Mouse (Mus musculus) embryonic facial prominence, embryonic 14.5 days (tissue): ENCODE results near the gene Alkbh4. TPM values are rescaled to one million over a fixed set of nuclear protein-coding genes. Genes with fewer than 3 reads are reported as not detected.

ENCODE experiments used
- ATAC-seq: fragments of 200-750 bp; cut with Nextera tagmentation; 2 replicates; pipeline ENCODE4 v1.8.0; 2017; ENCODE audit warnings: low read depth, moderate number of reproducible peaks, moderate TSS enrichment
- DNase-seq: peaks from one replicate; pipeline ENCODE4 v3.0.0-alpha.2; 2015; ENCODE audit warnings: low spot score
- H3K27ac ChIP-seq: fragments of 300-500 bp; sonication (generic); replicated peaks from 2 replicates; pipeline ENCODE4 v1.5.1; 2014; ENCODE audit warnings: low read depth, mild to moderate bottlenecking, low read length, moderate library complexity
- H3K27me3 ChIP-seq: fragments of 300-500 bp; sonication (generic); replicated peaks from 2 replicates; pipeline ENCODE4 v1.6.1; 2014; ENCODE audit warnings: low read length; ENCODE audit not compliant: control insufficient read depth, insufficient read depth
- H3K36me3 ChIP-seq: fragments of 300-500 bp; sonication (generic); 2 replicates; pipeline ENCODE4 v1.6.1; 2014; ENCODE audit warnings: low read length, mixed read lengths; ENCODE audit not compliant: control insufficient read depth, insufficient read depth
- H3K4me1 ChIP-seq: fragments of 300-500 bp; sonication (generic); 2 replicates; pipeline ENCODE4 v1.6.1; 2014; ENCODE audit warnings: antibody characterized with exemption, low read length; ENCODE audit not compliant: control insufficient read depth, insufficient read depth
- H3K4me2 ChIP-seq: fragments of 300-500 bp; sonication (generic); 2 replicates; pipeline ENCODE4 v1.6.1; 2014; ENCODE audit warnings: low read depth, mild to moderate bottlenecking, low read length, moderate library complexity, mixed read lengths
- H3K4me3 ChIP-seq: fragments of 300-500 bp; sonication (generic); 2 replicates; pipeline ENCODE4 v1.5.1; 2014; ENCODE audit warnings: low read depth, mild to moderate bottlenecking, low read length
- H3K9ac ChIP-seq: fragments of 300-500 bp; sonication (generic); 2 replicates; pipeline ENCODE4 v1.6.1; 2014; ENCODE audit warnings: low read depth, mild to moderate bottlenecking, low read length, moderate library complexity, mixed read lengths
- H3K9me3 ChIP-seq: fragments of 300-500 bp; sonication (generic); 2 replicates; pipeline ENCODE4 v1.6.1; 2016; ENCODE audit warnings: low read length; ENCODE audit not compliant: control insufficient read depth
- WGBS: fragments of 180-500 bp; shearing (Covaris S2); extraction: QIAGEN DNeasy Blood & Tissue Kit; methylation state at CpG from one replicate; pipeline ENCODE4 v1.1.7; 2014; 5-methylcytosine and 5-hydroxymethylcytosine counted together
- polyA plus RNA-seq: library from polyadenylated mRNA; unstranded; fragments of >200 nt; fragmentation: Nextera tagmentation; extraction: Ambion mirVana; gene quantifications from 2 replicates; pipeline ENCODE4 v1.2.1, GENCODE M21; 2014

Gene Alkbh4
- polyA plus RNA-seq, 1 experiment from 2014 or later = 11.7 TPM

GRCm38 (mm10) chr5:136169626-136170511 lies 33.9 kb downstream of the Alkbh4 start:
- Histone ChIP-seq H3K4me3 (peak overlapping the region; percentile 59), H3K9me3 (0 out of 2 replicates have a peak, but pooled peaks cover 6% of the 10 kb centered on the region), H3K4me2 (peak overlapping the region; percentile 98), H3K27me3 (no peaks in the 10 kb centered on the region), H3K9ac (peak overlapping the region; percentile 73), H3K27ac (peak overlapping the region; percentile 42; the same call in 1 of the 2 replicates), H3K36me3 (peaks cover 12% of the 10 kb centered on the region; the same call in 1 of the 2 replicates), H3K4me1 (peaks cover 7% of the 10 kb centered on the region)
- ATAC-seq (peak; percentile 22), DNase-seq (peak; percentile 29)
- 13% methylated on average over 15 of the region's 15 CpGs for WGBS

- Histone ChIP-seq H3K4me3 (peak within 1 kb of the TSS; percentile 59), H3K9me3 (0 out of 2 replicates have a peak, but pooled peaks cover 6% of the 10 kb centered on the region), H3K27me3 (no peaks in the 10 kb centered on the region), H3K4me2 (peak within 1 kb of the TSS; percentile 98), H3K36me3 (peaks cover 7% of the 10 kb centered on the region; the same call in 1 of the 2 replicates), H3K27ac (peak within 1 kb of the TSS; percentile 42), H3K9ac (peak within 1 kb of the TSS; percentile 73), H3K4me1 (peaks cover 7% of the 10 kb centered on the region)
- ATAC-seq (peak; percentile 84), DNase-seq (peak; percentile 87)
- WGBS = 10% methylated on average over 22 of the region's 49 CpGs
These were observed 34.8 kb downstream of the Alkbh4 start, which contains the start of gene Orai2 for GRCm38 (mm10) chr5:136170512-136171362. Gene Orai2 (minus strand): TSS chr5:136170713.

GRCm38 (mm10) chr5:136171363-136172341 lies 35.7 kb downstream of the Alkbh4 start:
- H3K4me3 ChIP-seq = peak overlapping the region; percentile 59
- 0 out of 2 replicates have a peak, but pooled peaks cover 6% of the 10 kb centered on the region for H3K9me3 ChIP-seq
- peak overlapping the region; percentile 98 for H3K4me2 ChIP-seq
- H3K27ac ChIP-seq = peak overlapping the region; percentile 42
- no peaks in the 10 kb centered on the region for H3K27me3 ChIP-seq
- ATAC-seq (no peak), DNase-seq (peak; percentile 64)
- peaks cover 7% of the 10 kb centered on the region for H3K4me1 ChIP-seq
- 28% methylated on average over 17 of the region's 17 CpGs for WGBS
- peaks cover 6% of the 10 kb centered on the region; the same call in 1 of the 2 replicates for H3K36me3 ChIP-seq
- no peak overlapping the region; the same call in 1 of the 2 replicates for H3K9ac ChIP-seq

GRCm38 (mm10) chr5:136172939-136173338 lies 37.0 kb downstream of the Alkbh4 start:
- Histone ChIP-seq H3K27me3 (no peaks in the 10 kb centered on the region), H3K9me3 (0 out of 2 replicates have a peak, but pooled peaks cover 4% of the 10 kb centered on the region), H3K27ac (no peak overlapping the region), H3K4me1 (peaks cover 7% of the 10 kb centered on the region), H3K36me3 (peaks cover 15% of the 10 kb centered on the region; the same call in 1 of the 2 replicates), H3K4me2 (no peak overlapping the region), H3K9ac (no peak overlapping the region), H3K4me3 (no peak overlapping the region)
- DNase-seq = no peak
- WGBS = 75% methylated on average over 9 of the region's 9 CpGs
- no peak for ATAC-seq

GRCm38 (mm10) chr5:136173606-136174463 lies 37.9 kb downstream of the Alkbh4 start:
- Histone ChIP-seq H3K4me1 (peaks cover 7% of the 10 kb centered on the region), H3K36me3 (peaks cover 19% of the 10 kb centered on the region; the same call in 1 of the 2 replicates), H3K4me3 (no peak overlapping the region), H3K9me3 (no peaks in the 10 kb centered on the region), H3K27me3 (no peaks in the 10 kb centered on the region), H3K4me2 (no peak overlapping the region), H3K9ac (no peak overlapping the region), H3K27ac (peak overlapping the region; percentile 13; the same call in 1 of the 2 replicates)
- WGBS = 47% methylated on average over 9 of the region's 9 CpGs
- DNase-seq (peak; percentile 82), ATAC-seq (no peak)

GRCm38 (mm10) chr5:136179594-136179993 lies 43.6 kb downstream of the Alkbh4 start:
- Histone ChIP-seq H3K9me3 (no peaks in the 10 kb centered on the region), H3K9ac (no peak overlapping the region), H3K36me3 (peaks cover 64% of the 10 kb centered on the region), H3K4me3 (no peak overlapping the region), H3K27me3 (no peaks in the 10 kb centered on the region), H3K27ac (no peak overlapping the region), H3K4me2 (no peak overlapping the region), H3K4me1 (no peaks in the 10 kb centered on the region)
- 64% methylated on average over 5 of the region's 5 CpGs for WGBS
- no peak for DNase-seq
- ATAC-seq = peak; percentile 51; the same call in 1 of the 2 replicates

GRCm38 (mm10) chr5:136181197-136181596 lies 45.3 kb downstream of the Alkbh4 start:
- Histone ChIP-seq H3K4me2 (no peak overlapping the region), H3K9ac (no peak overlapping the region), H3K27me3 (no peaks in the 10 kb centered on the region), H3K4me3 (no peak overlapping the region), H3K4me1 (no peaks in the 10 kb centered on the region), H3K36me3 (peaks cover 77% of the 10 kb centered on the region), H3K27ac (no peak overlapping the region), H3K9me3 (no peaks in the 10 kb centered on the region)
- DNase-seq (no peak), ATAC-seq (no peak)
- 90% methylated on average over 6 of the region's 6 CpGs for WGBS
